Mouse (Mus musculus) CH12F3 (cell line): ENCODE measurements around the gene Zfp148.
"Not testable (repeated sequence)": the region's sequence is repeated elsewhere in the genome, so short reads cannot be mapped to it uniquely, and the experiment has no call there.

Source experiments
- in situ Hi-C: fragments of 300-500 bp; cut with MboI; formaldehyde crosslinking; loops from 2 replicates; pipeline ENCODE4 v1.14.3; 2020; ENCODE audit warnings: low sequenced_read_pairs

The Zfp148 gene

DNA sequence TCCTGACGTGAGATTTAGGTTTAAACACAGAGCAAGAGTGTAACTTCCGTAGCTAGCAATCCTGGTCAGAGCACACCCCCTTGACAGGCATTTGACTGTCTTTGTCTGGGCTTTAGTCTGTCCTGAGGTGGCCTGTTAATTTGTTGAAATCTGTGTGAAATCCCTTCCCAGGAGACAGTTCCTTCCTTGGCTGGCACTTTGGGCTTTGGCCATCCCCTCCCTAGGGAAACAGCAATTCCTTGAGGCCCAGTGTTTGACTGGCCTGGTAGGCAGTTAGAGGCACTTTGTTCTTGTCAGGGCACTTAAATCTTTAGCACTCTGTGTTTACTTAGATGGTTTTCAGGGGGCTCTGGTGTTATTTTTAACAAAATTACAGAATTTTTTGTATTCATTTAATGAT, 73.7 kb downstream of the Zfp148 start:
- in situ Hi-C loops, result no loop called here

DNA sequence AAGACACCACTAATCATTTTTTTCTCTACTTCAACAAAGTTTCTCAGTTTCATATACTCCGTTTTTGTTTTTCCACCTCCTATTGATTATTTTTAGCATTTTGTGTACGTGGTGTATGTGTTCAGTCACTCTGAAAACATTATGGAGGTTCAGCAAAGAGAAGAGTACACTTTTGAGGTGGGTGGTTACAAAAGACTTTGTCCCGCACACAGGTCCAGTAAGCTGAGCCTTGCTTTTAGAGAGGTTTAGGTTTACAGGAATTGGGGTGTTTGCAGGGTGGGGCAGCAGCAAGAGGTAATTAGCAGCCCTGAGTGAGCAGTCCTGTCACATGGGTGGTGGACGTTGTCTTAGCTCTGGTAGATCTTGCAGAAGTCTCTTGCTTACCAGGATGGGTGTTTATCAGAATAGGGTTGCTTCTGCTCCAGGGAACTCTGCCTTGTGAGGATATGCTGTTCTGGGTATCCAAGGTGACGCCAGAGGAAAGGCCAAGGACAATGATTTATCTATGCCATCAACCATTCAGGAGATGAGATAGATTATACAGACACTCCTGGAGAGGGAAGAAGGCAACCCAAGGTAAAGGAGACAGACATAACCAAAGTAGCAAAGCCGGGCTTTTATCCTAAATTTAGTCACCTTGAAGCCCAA, 74.8 kb downstream of the Zfp148 start:
- in situ Hi-C loops, result no loop called here

DNA sequence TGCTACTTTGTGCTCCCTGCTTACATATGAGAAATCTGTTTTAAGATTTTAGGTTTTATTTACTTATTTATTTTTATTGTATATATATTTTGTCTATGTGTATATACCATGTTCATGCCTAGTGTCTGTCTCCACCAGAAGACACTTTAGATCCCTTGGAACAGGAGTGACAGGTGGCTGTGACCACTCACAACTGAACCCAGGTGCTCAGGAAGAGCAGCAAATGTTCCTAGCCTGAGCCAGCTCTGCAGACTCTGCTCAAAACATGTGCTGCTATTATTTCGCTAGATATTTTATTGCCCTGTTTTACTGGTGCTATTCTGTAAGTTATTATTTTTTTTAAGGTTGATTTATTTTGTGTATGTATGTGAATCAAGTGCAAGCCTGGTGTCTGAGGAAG, 78.5 kb downstream of the Zfp148 start:
- in situ Hi-C loops, result no loop called here

DNA sequence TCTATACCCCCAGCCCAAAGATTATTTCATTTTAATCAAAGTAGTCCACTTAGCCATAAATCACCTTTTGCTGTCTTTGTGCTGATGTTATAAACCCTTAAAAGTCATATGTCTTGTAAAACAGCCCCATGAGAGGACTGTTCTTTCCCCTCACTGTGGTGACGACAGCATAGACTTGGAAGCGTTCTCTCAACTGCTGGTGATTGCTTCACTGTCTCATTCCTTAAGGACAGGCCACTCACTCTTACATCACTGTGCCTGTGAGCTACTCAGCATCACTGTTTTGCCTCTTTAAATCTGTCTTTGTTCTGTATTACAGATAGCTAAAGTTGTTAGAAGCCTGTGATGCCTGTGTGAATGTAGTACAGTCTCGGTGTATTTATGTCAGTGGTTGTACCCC, 80.8 kb downstream of the Zfp148 start:
- in situ Hi-C loops, result no loop called here

DNA sequence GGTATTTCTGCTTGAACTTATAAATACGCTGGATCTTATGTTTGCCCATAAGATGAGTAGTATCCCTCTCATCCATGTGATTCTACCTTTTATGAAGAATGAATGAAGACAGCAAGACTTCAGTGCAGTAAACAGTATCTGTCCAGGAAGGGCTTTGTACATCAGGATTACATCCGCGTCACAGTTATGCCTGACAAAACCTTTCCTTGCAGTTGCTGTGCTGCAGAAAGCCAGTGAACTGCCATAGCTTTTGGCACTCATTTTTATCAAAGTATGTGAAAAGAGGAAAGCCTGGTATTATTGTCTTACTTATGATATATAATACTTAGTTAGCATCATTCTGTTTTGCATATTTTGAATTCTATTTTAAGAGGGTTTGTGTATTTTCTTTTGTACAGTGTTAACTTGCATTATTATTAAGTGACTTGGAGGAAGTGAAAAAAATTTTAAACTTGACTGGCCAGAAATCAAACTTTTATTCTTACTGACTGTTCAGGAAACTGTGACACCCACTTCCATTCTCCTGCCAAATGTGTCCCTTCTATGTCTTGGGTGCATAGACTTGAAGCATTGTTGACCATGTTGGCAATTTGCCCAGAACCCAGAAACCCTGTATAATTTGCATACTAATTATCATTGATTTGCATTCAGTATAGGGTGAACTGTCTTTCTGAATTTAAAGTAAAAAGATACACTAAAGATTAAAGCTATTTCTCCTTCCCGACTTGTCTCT, 84.0 kb downstream of the Zfp148 start:
- in situ Hi-C loops, result no loop called here

DNA sequence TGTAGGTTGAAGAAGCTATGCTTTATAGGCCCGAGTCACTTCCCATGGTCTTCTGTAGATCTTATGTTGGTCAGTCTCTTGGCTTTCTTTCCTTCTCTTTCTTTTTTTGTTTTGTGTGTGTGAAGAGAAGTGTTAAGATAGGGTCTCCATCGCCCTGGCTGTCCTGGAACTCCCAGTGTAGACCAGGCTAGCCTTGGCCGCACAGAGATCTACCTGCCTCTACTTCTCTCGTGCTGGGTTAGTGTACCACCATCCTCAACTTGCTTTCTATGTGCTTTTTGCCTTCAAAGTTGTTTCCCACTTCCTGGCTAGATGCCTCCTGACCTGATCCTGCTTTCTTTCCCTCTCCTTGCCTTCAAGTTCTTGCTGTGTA, 84.6 kb downstream of the Zfp148 start:
- in situ Hi-C loops, result no loop called here

DNA sequence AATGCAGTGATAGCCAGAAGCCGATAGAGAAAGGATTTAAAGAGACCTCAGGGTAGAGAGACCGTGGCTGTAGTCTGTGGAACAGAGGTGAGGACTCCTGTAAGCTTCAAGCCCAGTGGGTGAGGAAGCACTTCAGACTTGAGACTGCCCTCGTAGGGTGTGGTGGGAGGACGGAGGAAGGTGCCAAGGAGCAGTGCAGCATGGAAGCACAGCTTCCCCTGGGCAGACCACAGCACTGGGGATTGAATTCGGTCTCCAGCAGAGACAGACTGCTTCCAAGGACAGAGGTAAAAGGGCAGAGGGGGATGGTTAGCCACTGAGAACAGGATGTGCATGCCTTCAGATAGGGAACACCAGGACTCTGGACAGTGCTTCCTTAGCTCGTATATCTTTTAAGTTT, 86.8 kb downstream of the Zfp148 start:
- in situ Hi-C loops, result no loop called here

DNA sequence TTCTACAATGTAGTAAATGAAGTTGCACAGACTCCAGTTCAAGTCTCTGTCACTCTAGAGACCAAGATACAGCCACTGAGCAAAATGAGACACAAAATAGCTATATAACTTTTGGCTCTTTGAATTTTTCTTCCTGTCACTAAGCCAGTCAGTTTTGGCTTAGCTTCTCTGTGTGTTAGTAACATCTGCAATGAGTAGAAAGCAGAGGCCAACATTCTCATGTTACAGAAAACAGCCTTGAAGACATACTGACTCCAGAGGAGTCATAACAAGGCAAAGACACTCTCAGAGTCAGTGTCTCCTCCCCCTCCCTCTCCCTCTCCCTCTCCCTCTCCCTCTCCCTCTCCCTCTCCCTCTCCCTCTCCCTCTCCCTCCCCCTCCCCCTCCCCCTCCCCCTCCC, 89.3 kb downstream of the Zfp148 start:
- in situ Hi-C loops, result no loop called here

DNA sequence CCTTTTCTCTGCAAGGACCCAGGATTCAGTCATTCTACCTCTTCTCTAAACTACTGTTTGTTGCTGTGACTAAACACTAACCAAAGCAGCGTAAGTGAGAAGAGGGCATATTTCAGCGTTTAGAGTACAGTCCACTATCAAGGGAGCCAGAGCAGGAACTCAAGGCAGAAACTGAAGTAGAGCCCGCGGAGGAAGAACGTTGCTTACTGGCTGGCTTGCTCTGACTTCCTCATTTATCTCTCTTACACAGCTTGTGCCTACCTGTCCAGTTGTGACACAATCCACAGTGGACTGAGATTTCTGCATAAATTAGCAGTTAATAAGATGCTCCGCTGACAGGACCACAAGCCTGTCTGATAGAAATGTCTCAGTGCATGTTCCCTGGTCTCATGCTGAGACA, 93.7 kb downstream of the Zfp148 start:
- in situ Hi-C loops, result no loop called here

DNA sequence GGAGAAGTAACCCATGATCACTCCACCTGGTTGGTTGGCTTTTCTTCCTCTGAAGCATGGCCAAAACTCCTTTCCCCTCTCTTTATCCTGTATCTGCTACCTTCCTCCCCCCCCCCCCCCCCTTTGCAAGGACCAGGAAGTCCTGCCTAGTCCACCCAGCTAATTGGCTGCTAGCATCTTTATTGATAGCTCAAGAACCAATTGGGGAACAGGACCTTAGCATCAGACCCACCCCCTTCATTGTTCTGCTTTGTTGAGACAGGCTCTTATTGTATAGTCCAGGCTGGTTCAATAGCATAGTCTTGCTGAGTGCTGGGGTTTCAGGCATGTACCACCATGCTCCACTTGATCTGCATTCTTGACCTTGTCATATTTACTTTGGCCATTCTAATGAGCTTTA, 99.3 kb downstream of the Zfp148 start:
- in situ Hi-C loops, result no loop called here

DNA sequence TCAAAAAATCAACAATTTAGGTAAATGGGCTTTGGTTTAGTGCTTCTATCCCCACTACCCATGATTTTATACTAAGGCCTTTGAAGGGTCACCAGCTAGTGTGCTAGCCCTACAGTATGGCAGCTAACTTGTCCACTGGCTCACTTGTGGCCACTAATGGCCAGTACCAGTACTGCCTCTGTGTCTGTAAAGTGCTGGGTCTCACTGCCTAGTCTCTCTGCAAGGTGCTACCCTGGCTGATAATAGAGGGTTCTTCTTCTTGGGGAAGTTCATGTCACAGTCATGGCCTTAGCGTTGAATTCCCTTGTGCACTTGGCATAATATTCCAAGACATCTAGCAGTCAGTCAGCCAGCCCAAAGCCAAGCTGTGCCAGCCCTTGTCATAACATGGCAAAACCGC, 100.5 kb downstream of the Zfp148 start:
- in situ Hi-C loops, result no loop called here

DNA sequence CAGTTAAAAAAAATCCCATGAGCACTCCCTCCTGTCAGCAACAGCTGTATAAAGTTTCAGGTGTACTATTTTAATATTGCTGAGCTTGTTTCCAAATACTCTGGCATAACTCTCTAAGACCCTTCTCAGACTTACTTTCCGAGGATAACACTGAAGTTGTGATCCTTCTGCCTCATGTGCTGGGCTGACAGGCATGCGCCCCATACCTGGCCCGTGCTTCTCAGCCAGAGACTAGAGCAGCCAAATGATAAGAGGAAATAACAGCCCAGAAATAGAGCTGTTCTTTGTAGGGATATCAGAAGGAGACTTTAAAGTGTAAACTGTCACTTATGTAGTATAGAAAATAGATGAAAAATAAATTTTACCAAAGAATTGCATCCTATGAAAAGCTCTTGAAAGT, 101.7 kb downstream of the Zfp148 start:
- in situ Hi-C loops, result no loop called here

DNA sequence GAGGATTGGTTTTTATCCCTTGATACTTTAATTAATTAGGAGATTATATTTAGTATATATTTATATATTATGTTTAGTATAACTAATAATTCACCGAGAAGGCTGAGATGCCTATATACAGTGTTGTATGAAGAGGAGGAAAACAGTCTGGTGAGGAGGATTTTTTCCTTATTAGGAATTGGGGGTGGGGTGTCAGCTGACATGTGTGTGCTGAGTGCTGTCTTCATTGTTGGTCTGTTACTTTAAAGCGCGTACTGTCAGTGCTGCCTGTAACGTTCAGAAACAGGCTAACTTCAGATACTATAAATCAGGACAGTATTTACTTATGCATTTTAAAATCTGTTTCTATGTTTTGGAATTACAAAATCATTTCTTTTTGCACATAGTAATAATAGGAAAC, 107.1 kb downstream of the Zfp148 start:
- in situ Hi-C loops, result no loop called here

DNA sequence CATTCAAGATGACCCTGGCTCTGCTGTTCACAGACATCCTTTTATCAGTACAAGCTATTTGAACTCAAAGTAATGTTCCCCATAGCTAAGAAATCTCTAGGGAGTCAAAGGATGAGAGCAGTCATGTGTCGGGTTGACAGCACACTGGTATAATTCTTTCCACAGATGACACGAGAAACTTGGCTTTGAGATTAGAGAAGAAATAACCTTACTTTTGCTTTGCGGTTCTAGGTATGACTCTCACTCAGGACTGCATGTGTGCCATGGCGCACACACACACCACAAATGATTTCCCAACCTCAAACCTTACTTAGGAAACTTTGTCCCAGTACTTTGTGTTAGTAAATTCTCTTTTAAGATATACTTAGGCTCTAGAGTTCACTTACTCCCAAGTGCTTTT, 113.7 kb downstream of the Zfp148 start:
- in situ Hi-C loops, result no loop called here

DNA sequence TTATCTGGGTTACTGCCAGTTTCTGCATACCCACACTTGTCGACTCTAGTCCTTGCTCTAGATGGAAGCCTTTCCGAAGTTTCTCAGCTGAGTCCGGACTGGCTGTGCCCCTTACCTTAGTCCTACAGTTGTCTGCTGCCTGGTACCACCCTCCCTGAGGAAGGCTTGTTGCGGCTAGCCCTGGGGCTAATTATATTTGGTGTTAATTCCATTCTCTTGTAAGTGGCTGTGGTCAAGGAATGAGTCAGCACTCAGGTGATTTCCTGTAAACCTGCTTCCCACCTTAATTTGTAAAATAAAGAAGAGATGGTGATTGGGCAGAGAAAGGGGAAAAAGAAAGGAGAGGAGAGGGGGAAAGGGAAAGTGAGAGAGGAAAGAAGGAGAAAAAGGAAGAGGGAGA, 127.4 kb downstream of the Zfp148 start:
- in situ Hi-C loops, result no loop called here

DNA sequence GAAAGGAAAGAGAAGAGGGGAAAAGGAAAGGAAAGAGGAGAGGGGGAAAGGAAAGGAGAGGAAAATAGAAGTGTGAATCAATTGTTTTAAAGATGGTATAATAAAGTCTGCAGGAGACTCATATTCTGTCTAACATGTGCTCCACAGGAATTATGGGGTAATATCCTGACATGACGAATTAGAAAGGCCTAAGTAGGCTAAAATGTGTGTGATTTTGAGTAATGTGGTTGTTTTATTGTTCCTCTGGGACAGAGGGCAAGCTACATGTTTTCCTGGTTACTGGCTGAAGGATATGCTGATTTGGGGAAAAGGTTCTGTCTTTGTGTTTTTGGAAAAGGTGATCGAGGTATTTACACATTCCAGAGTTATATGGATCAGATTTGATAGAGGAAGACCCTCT, 128.6 kb downstream of the Zfp148 start:
- in situ Hi-C loops, result not testable (repeated sequence)

DNA sequence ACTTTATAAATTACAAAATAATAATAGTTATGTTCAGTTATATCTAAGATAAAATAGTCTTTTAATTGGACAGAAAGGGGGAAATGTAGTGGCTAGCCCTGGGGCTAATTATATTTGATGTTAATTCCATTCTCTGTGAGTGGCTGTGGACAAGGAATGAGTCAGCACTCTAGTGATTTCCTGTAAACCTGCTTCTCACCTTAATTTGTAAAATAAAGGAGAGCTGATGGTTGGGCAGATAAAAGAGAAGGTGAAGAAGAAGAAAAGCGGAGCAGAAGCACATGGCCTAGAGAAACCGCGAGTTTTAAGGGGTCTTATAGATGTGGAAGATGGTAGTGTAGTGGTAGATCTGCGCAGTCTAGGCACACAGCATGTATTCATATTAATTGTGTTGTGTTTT, 130.2 kb downstream of the Zfp148 start:
- in situ Hi-C loops, result not testable (repeated sequence)

DNA sequence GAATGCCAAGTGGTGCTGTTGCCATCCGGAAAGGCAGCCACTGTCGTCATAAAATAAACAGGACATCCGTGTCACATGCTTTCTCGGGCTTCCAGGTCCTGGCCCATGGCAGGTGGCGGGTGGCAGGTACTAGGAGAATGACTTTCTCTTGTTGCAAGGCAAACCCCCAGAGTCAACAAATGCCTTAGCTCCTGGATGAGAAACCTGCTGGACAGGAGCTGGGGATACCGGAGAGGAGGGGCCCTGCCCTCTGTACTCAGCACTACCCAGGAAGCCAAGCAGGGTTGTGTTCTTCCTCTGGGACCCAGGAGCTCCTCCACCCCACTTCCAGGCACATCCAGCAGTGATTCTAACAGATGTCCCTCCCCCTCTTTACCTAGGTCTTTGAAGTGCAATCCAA, 131.9 kb downstream of the Zfp148 start:
- in situ Hi-C loops, result no loop called here

DNA sequence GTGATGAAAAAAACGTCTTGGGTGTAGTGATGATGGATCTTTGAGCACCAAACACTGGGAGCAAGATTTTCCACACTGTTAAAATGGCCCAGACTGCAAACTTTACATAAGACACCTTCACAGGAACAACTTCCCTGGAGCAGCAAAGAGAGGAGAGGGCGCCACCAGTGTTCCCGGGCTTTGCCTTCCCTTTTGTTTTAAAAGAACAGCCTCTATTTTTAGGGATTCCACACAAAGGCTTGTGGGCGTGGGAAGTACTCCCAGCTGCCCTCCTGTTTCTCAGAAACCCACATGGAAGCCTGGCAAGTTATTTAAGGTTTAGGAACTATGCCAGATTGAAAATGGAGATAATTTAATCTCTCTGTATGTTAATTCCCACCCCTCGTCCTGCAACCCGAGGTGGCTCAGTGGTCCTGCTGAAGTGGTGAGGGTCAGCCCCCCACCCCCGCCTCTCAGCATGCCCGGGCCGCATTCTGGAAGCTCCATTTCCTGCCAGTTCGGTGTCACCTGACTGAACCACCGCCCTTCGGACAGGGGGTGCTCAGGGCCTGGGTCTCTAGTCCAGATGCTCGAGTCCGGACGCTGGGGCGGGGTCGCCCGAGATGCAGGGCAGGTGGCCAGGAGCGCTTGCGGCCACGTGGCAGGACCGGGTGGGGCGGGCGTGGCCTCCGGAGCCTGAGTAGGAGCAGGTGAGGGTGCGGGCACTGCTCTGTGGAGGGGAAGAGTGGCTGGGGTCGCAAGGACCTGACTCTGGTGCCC, 136.3 kb downstream of the Zfp148 start, which contains the start of gene Slc12a8:
Gene Slc12a8 (plus strand): TSS at position 522 of the 759 bp plus-strand sequence.
- in situ Hi-C loops, result no loop called here

DNA sequence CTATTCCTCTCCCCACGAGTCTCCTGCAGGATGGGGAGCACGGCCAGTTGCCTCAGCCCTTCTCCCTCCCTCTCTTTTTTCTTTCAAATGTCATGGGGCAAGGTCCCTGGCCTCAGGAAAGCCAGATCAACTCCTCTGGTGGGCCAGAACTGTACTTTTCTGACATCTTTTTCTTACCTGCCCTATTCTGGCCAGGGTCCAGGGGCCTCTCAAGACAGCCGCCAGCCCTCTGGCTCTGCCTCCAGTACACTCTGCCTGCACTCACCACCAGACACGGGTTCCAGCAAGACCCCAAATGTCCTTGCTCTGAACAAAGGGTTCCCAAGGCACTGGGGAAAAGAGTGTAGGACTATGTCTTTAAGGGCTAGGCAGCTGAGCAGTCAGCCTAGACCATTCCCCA, 137.0 kb downstream of the Zfp148 start:
- in situ Hi-C loops, result no loop called here

DNA sequence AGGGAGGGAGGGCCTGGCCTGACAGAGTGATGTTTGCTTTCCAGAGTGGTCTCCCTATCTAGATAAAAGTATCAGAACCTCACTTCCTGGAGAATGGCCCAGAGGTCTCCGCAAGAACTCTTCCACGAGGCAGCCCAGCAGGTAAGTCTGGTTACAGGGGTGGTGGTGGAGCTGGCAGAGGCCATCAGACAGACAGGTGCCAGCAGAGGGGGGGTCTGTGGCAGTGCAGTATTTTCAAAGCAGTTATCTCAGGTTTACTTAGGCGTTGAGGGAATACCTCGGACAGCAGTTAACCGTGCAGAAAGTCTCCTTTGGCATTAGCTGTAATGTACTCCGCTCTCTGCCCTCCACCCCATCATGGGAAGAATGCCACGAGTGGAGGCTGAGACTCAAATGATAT, 137.6 kb downstream of the Zfp148 start:
- in situ Hi-C loops, result no loop called here

DNA sequence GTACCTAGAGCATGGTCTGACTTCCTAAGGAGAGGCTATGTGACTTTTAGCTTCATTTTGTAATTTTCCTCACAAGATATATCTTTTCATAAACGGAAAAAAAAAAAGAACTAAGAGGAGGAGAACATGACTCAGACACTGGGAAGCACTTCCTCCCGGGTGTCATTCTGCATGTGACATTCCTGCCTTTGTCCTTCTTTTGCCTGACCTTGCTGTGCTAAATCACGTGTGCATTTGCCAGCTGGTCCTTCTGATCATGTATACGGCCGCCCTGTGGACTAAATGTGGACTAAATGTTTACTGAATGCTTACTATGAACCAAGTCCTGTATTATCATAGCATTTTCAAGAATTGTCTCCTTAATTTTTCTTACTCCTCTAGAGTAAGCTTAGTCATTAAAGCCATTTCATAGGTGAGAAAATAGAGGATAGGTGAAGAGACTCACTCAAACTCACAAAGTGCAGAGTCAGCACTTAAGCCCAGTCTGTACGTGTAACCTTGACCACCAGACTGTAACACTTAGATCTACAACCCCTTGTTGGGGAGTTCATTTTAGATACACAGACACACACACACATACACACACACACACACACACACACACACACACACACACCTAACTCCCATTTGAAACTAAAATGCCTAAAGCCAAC, 139.4 kb downstream of the Zfp148 start:
- in situ Hi-C loops, result no loop called here
